Mouse (Mus musculus): ENCODE data around the gene Mill2.

The Mill2 gene

DNA sequence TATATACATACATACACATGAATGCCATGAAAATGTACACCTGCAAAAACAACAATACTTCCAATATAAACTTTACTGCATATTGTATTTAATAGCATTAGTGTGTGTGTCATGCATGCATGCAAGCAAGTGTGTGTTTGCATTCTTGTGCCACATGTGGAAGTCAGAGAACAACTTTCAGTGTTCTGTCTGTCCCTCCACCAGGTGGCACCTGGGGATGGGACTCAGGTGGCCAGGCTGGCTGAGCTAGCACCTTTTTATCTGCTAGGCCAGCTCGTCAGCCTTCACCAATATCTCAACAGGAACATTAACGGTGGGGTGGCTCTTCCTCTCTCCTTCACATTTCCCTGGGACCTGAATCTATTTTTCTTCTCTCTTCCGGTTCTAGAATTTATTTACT, 62.7 kb downstream of the Mill2 start:
- H3K27me3 ChIP-seq (ENCODE audit: insufficient read depth, low read length) = no peaks in the 10 kb centered on the region
- no peak overlapping the region for H3K4me3 ChIP-seq (replicated peaks; ENCODE audit: low read length)
- TF ChIP-seq CTCF (conservative IDR thresholded peaks at IDR 0.05; ENCODE audit: low read length) (no peak), NANOG (IDR thresholded peaks at IDR 0.05; ENCODE audit: borderline replicate concordance, low read length) (no peak), POU5F1 (IDR thresholded peaks at IDR 0.05; ENCODE audit: borderline replicate concordance, low read length) (no peak)
- peaks cover 63% of the 10 kb centered on the region for H3K36me3 ChIP-seq (ENCODE audit: insufficient read depth, low read length)
- no peaks in the 10 kb centered on the region for H3K9me3 ChIP-seq (ENCODE audit: low read length)
- H3K4me1 ChIP-seq (replicated peaks; ENCODE audit: low read depth, low read length) = peaks cover 49% of the 10 kb centered on the region

DNA sequence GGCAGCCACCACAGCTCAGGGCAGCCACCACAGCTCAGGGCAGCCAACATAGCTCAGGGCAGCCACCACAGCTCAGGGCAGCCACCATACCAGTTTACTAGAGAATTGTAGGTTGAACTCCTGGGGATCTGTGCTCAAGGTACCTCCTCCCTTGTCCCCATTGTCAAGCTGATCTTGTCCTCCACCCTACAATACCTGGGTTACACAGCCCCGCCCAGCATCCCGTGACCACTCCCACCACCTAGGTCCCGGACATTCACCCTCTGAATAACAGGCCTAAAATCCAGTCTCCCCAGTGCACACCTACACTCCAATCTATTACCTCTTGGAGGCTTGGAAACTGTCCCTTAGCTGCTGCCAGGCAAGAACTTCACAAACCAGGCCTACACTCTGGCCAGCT, 65.2 kb downstream of the Mill2 start:
- H3K9me3 ChIP-seq (ENCODE audit: low read length) = no peaks in the 10 kb centered on the region
- no peak for TF ChIP-seq CTCF (conservative IDR thresholded peaks at IDR 0.05; ENCODE audit: low read length)
- TF ChIP-seq NANOG (IDR thresholded peaks at IDR 0.05; ENCODE audit: borderline replicate concordance, low read length) = no peak
- TF ChIP-seq POU5F1 (IDR thresholded peaks at IDR 0.05; ENCODE audit: borderline replicate concordance, low read length) = no peak
- peak overlapping the region; percentile 32; the same call in 1 of the 2 replicates for H3K4me3 ChIP-seq (replicated peaks; ENCODE audit: low read length)
- peaks cover 53% of the 10 kb centered on the region for H3K36me3 ChIP-seq (ENCODE audit: insufficient read depth, low read length)
- peaks cover 70% of the 10 kb centered on the region for H3K4me1 ChIP-seq (replicated peaks; ENCODE audit: low read depth, low read length)
- H3K27me3 ChIP-seq (ENCODE audit: insufficient read depth, low read length) = no peaks in the 10 kb centered on the region

DNA sequence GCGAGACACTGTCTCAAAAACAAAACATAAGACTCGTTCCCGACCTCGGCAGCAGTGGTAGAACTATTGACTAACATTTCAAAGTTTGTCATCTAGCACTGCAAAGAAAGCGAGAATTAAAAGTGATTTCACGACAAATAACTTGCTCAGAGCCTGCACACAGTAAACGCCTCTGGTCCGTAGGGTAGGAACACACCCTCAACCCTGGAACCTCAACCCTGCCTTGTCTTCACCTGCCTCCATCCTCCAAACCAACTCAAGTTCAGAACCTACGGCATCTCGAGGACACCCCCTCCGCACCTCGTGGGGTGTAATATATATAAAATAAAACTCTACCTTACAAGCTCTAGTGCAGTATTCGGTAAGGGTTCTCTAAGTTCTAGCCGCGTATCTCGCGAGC, 70.0 kb downstream of the Mill2 start:
- H3K4me1 ChIP-seq (replicated peaks; ENCODE audit: low read depth, low read length) = peaks cover 51% of the 10 kb centered on the region
- TF ChIP-seq NANOG (IDR thresholded peaks at IDR 0.05; ENCODE audit: borderline replicate concordance, low read length) (no peak), POU5F1 (IDR thresholded peaks at IDR 0.05; ENCODE audit: borderline replicate concordance, low read length) (no peak), CTCF (conservative IDR thresholded peaks at IDR 0.05; ENCODE audit: low read length) (no peak)
- peak overlapping the region; percentile 93 for H3K4me3 ChIP-seq (replicated peaks; ENCODE audit: low read length)
- H3K27me3 ChIP-seq (ENCODE audit: insufficient read depth, low read length) = peaks cover 4% of the 10 kb centered on the region
- no peaks in the 10 kb centered on the region for H3K9me3 ChIP-seq (ENCODE audit: low read length)
- peaks cover 22% of the 10 kb centered on the region for H3K36me3 ChIP-seq (ENCODE audit: insufficient read depth, low read length)

DNA sequence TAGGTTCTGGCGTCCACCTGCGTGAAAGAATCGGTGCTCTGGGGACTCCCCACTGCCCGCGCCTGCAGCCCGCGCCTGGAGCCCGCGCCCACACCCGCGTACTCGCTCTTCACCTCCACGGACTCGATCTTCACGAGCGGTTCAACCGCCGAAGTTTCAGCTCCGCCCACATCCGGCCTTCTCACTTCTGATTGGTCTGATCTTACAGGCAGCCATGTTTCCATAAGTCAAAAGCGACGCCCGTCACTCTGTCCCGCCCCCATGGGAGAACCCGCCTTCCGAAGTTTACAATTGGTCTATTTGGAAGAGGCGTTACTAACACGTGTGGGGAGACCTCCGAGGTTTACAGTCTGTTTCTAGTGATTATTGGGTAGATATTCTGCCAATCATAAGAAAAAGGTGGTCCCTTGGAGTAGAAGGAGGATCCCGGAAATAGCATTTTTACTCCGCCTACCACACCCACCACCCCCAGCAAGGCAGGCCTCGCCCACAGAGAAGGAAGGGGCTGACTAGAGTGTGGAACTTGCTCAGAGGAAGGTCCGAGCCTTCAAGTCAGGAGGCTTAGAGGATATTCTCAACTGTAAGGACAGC, 70.6 kb downstream of the Mill2 start, which contains the start of gene Ccdc61:
TSS of gene Ccdc61 (minus strand) at position 175 of the 591 bp plus-strand sequence.
- no peak for TF ChIP-seq CTCF (conservative IDR thresholded peaks at IDR 0.05; ENCODE audit: low read length)
- Histone ChIP-seq H3K27me3 (ENCODE audit: insufficient read depth, low read length) (peaks cover 4% of the 10 kb centered on the region), H3K4me1 (replicated peaks; ENCODE audit: low read depth, low read length) (peaks cover 45% of the 10 kb centered on the region), H3K4me3 (replicated peaks; ENCODE audit: low read length) (peak within 1 kb of the TSS; percentile 93), H3K36me3 (ENCODE audit: insufficient read depth, low read length) (peaks cover 22% of the 10 kb centered on the region), H3K9me3 (ENCODE audit: low read length) (no peaks in the 10 kb centered on the region)
